Mouse (Mus musculus) intestine, embryonic 16.5 days (tissue): Measurements from ENCODE around the gene Rcl1. TPM values are rescaled to one million over a fixed set of nuclear protein-coding genes. Genes with fewer than 3 reads are reported as not detected.

Source experiments
- ATAC-seq: fragments of 200-750 bp; cut with Nextera tagmentation; 2 replicates; pipeline ENCODE4 v1.8.0; 2017; ENCODE audit warnings: moderate TSS enrichment, moderate library complexity
- H3K27ac ChIP-seq: fragments of 300-500 bp; sonication (generic); 2 replicates; pipeline ENCODE4 v1.5.1; 2014; ENCODE audit warnings: mild to moderate bottlenecking, low read length
- H3K27me3 ChIP-seq: fragments of 300-500 bp; sonication (generic); replicated peaks from 2 replicates; pipeline ENCODE4 v1.6.1; 2014; ENCODE audit warnings: low read length, control low read depth, mixed read lengths; ENCODE audit not compliant: control insufficient read depth, insufficient read depth
- H3K36me3 ChIP-seq: fragments of 300-500 bp; sonication (generic); 2 replicates; pipeline ENCODE4 v1.6.1; 2014; ENCODE audit warnings: low read length, control low read depth; ENCODE audit not compliant: control insufficient read depth, insufficient read depth
- H3K4me1 ChIP-seq: fragments of 300-500 bp; sonication (generic); 2 replicates; pipeline ENCODE4 v1.6.1; 2014; ENCODE audit warnings: low read length, control low read depth, mixed read lengths; ENCODE audit not compliant: control insufficient read depth, insufficient read depth
- H3K4me2 ChIP-seq: fragments of 300-500 bp; sonication (generic); 2 replicates; pipeline ENCODE4 v1.6.1; 2014; ENCODE audit warnings: low read depth, low read length, control low read depth
- H3K4me3 ChIP-seq: fragments of 300-500 bp; sonication (generic); 2 replicates; pipeline ENCODE4 v1.5.1; 2014; ENCODE audit warnings: mild to moderate bottlenecking, low read length
- H3K9ac ChIP-seq: fragments of 300-500 bp; sonication (generic); 2 replicates; pipeline ENCODE4 v1.6.1; 2014; ENCODE audit warnings: low read depth, low read length
- H3K9me3 ChIP-seq: fragments of 300-500 bp; sonication (generic); 2 replicates; pipeline ENCODE4 v1.6.1; 2016; ENCODE audit warnings: low read length, control low read depth; ENCODE audit not compliant: control insufficient read depth
- WGBS: fragments of 180-500 bp; shearing (Covaris S2); extraction: QIAGEN DNeasy Blood & Tissue Kit; methylation state at CpG from one replicate; pipeline ENCODE4 v1.1.7; 2014; 5-methylcytosine and 5-hydroxymethylcytosine counted together
- polyA plus RNA-seq: library from polyadenylated mRNA; unstranded; fragments of >200 nt; fragmentation: Nextera tagmentation; extraction: Ambion mirVana; gene quantifications from 2 replicates; pipeline ENCODE4 v1.2.1, GENCODE M21; 2015

Rcl1 gene
- polyA plus RNA-seq, 1 experiment from 2014 or later = 62.0 TPM

- H3K4me3 ChIP-seq = no peak overlapping the region
- peak overlapping the region; percentile 8; the same call in 1 of the 2 replicates for H3K4me2 ChIP-seq
- H3K9me3 ChIP-seq = no peaks in the 10 kb centered on the region
- WGBS = 67% methylated on average over 9 of the region's 9 CpGs
- peak; percentile 58 for ATAC-seq
- H3K9ac ChIP-seq = 0 out of 2 replicates have a peak overlapping the region, but pooled peaks have one; percentile 15
- no peaks in the 10 kb centered on the region for H3K36me3 ChIP-seq
- H3K4me1 ChIP-seq = peaks cover 14% of the 10 kb centered on the region
- H3K27me3 ChIP-seq = no peaks in the 10 kb centered on the region
- H3K27ac ChIP-seq = peak overlapping the region; percentile 38; the same call in 1 of the 2 replicates
Measured at GRCm38 (mm10) chr19:29064451-29065102, 36.6 kb upstream of the Rcl1 start.

GRCm38 (mm10) chr19:29066981-29067471 is 34.1 kb upstream of the Rcl1 start:
- Histone ChIP-seq H3K36me3 (no peaks in the 10 kb centered on the region), H3K9ac (no peak overlapping the region; the same call in 1 of the 2 replicates), H3K27me3 (no peaks in the 10 kb centered on the region), H3K4me2 (peak overlapping the region; percentile 41), H3K4me3 (peak overlapping the region; percentile 37), H3K4me1 (peaks cover 16% of the 10 kb centered on the region), H3K27ac (peak overlapping the region; percentile 35; the same call in 1 of the 2 replicates), H3K9me3 (no peaks in the 10 kb centered on the region)
- peak; percentile 75 for ATAC-seq
- 12% methylated on average over 11 of the region's 11 CpGs for WGBS

GRCm38 (mm10) chr19:29069195-29069594 is 32.0 kb upstream of the Rcl1 start:
- Histone ChIP-seq H3K9ac (no peak overlapping the region), H3K27me3 (no peaks in the 10 kb centered on the region), H3K27ac (no peak overlapping the region), H3K4me3 (no peak overlapping the region), H3K9me3 (no peaks in the 10 kb centered on the region), H3K4me2 (no peak overlapping the region), H3K4me1 (peaks cover 16% of the 10 kb centered on the region), H3K36me3 (no peaks in the 10 kb centered on the region)
- WGBS = 55% methylated on average over 5 of the region's 5 CpGs
- ATAC-seq = no peak

- H3K9ac ChIP-seq = no peak overlapping the region
- WGBS = 61% methylated on average over 6 of the region's 6 CpGs
- no peak overlapping the region for H3K4me3 ChIP-seq
- no peak overlapping the region for H3K4me2 ChIP-seq
- no peaks in the 10 kb centered on the region for H3K36me3 ChIP-seq
- no peak overlapping the region for H3K27ac ChIP-seq
- no peak for ATAC-seq
- H3K27me3 ChIP-seq = no peaks in the 10 kb centered on the region
- no peaks in the 10 kb centered on the region for H3K4me1 ChIP-seq
- H3K9me3 ChIP-seq = no peaks in the 10 kb centered on the region
Measured at GRCm38 (mm10) chr19:29074802-29075201, 26.4 kb upstream of the Rcl1 start.

GRCm38 (mm10) chr19:29088628-29089027 is 12.5 kb upstream of the Rcl1 start:
- H3K9ac ChIP-seq = no peak overlapping the region
- no peaks in the 10 kb centered on the region for H3K36me3 ChIP-seq
- no peak overlapping the region for H3K4me3 ChIP-seq
- H3K4me2 ChIP-seq = no peak overlapping the region
- H3K9me3 ChIP-seq = no peaks in the 10 kb centered on the region
- WGBS = 75% methylated on average over 6 of the region's 6 CpGs
- H3K27me3 ChIP-seq = no peaks in the 10 kb centered on the region
- ATAC-seq = no peak
- H3K4me1 ChIP-seq = no peaks in the 10 kb centered on the region
- no peak overlapping the region for H3K27ac ChIP-seq

GRCm38 (mm10) chr19:29092194-29092593 is 9.0 kb upstream of the Rcl1 start:
- Histone ChIP-seq H3K4me1 (no peaks in the 10 kb centered on the region), H3K36me3 (no peaks in the 10 kb centered on the region), H3K4me2 (no peak overlapping the region), H3K27ac (no peak overlapping the region), H3K9me3 (no peaks in the 10 kb centered on the region), H3K4me3 (no peak overlapping the region), H3K9ac (no peak overlapping the region), H3K27me3 (no peaks in the 10 kb centered on the region)
- ATAC-seq = no peak

- WGBS = 81% methylated on average over 5 of the region's 5 CpGs
- H3K4me2 ChIP-seq = no peak overlapping the region
- no peak overlapping the region for H3K9ac ChIP-seq
- no peaks in the 10 kb centered on the region for H3K9me3 ChIP-seq
- no peak for ATAC-seq
- no peaks in the 10 kb centered on the region for H3K36me3 ChIP-seq
- no peak overlapping the region for H3K4me3 ChIP-seq
- no peak overlapping the region for H3K27ac ChIP-seq
- H3K27me3 ChIP-seq = no peaks in the 10 kb centered on the region
- H3K4me1 ChIP-seq = peaks cover 10% of the 10 kb centered on the region; the same call in 1 of the 2 replicates
Measured at GRCm38 (mm10) chr19:29099106-29099505, 2.1 kb upstream of the Rcl1 start.

GRCm38 (mm10) chr19:29099596-29099995 is 1.6 kb upstream of the Rcl1 start:
- Histone ChIP-seq H3K9me3 (no peaks in the 10 kb centered on the region), H3K27ac (no peak overlapping the region), H3K4me2 (no peak overlapping the region), H3K4me1 (peaks cover 10% of the 10 kb centered on the region), H3K4me3 (no peak overlapping the region), H3K36me3 (no peaks in the 10 kb centered on the region), H3K9ac (no peak overlapping the region), H3K27me3 (no peaks in the 10 kb centered on the region)
- no peak for ATAC-seq
- WGBS = 78% methylated on average over 4 of the region's 4 CpGs

- H3K4me3 ChIP-seq = peak overlapping the region; percentile 94
- ATAC-seq = no peak
- peak overlapping the region; percentile 89 for H3K4me2 ChIP-seq
- H3K9me3 ChIP-seq = no peaks in the 10 kb centered on the region
- no peaks in the 10 kb centered on the region for H3K27me3 ChIP-seq
- 18% methylated on average over 8 of the region's 8 CpGs for WGBS
- peak overlapping the region; percentile 75 for H3K9ac ChIP-seq
- H3K4me1 ChIP-seq = peaks cover 10% of the 10 kb centered on the region
- H3K27ac ChIP-seq = no peak overlapping the region
- H3K36me3 ChIP-seq = no peaks in the 10 kb centered on the region
Measured at GRCm38 (mm10) chr19:29100261-29100660, 914 bp upstream of the Rcl1 start.
